In genomic region chr5:103691624-103692530, GRCm38 (mm10) we compare ENCODE assay signal across 8 mouse cellular contexts. TPM values are rescaled to one million over a fixed set of nuclear protein-coding genes. Genes with fewer than 3 reads are reported as not detected.
DNase-seq lines count a peak whose midpoint lies in the region; ATAC-seq and TF ChIP-seq lines count a peak whose summit lies in the region.

Gene Aff1, plus strand, starts transcription at chr5:103692374.

- peak within 1 kb of the TSS; percentile 99 for H3K4me2 ChIP-seq in hindbrain, postnatal 0 days (ENCODE audit: low read depth, low read length)

- peaks cover 4% of the 10 kb centered on the region; the same call in 1 of the 2 replicates for H3K27me3 ChIP-seq in hindbrain, postnatal 0 days (ENCODE audit: insufficient read depth, low read length)
- no peaks in the 10 kb centered on the region for H3K27me3 ChIP-seq in megakaryocyte, embryonic 14.5 days (replicated peaks)

- 0 out of 2 replicates have a peak, but pooled peaks have one; percentile 37 for TF ChIP-seq POLR2A in cortical plate, adult 2 months (IDR thresholded peaks at IDR 0.05; ENCODE audit: extremely low read depth, insufficient read depth, low read length)

- TF ChIP-seq CTCF in cortical plate, adult 2 months (IDR thresholded peaks at IDR 0.05; ENCODE audit: extremely low read depth, insufficient read depth, low read length): no peak
- no peak for TF ChIP-seq CTCF in hindbrain, postnatal 0 days (IDR thresholded peaks at IDR 0.05; ENCODE audit: low read depth)

- H3K4me1 ChIP-seq in cortical plate, adult 2 months (ENCODE audit: control insufficient read depth, insufficient read depth, low read length): no peaks in the 10 kb centered on the region
- H3K4me1 ChIP-seq in hindbrain, postnatal 0 days (ENCODE audit: insufficient read depth, low read length): no peaks in the 10 kb centered on the region; the same call in 1 of the 2 replicates
- peaks cover 25% of the 10 kb centered on the region for H3K4me1 ChIP-seq in megakaryocyte, embryonic 14.5 days

- H3K4me3 ChIP-seq in cortical plate, adult 2 months (ENCODE audit: insufficient read depth, low read length): peak within 1 kb of the TSS; percentile 49
- peak within 1 kb of the TSS; percentile 51 for H3K4me3 ChIP-seq in hindbrain, postnatal 0 days (ENCODE audit: low read length)
- H3K4me3 ChIP-seq in megakaryocyte, embryonic 14.5 days (replicated peaks): peak within 1 kb of the TSS; percentile 92

- H3K27ac ChIP-seq in cortical plate, adult 2 months (ENCODE audit: insufficient read depth, low read length): no peak within 1 kb of the TSS
- no peak within 1 kb of the TSS for H3K27ac ChIP-seq in hindbrain, postnatal 0 days

- peak; percentile 91 for ATAC-seq in hindbrain, postnatal 0 days

- H3K9me3 ChIP-seq in hindbrain, postnatal 0 days (ENCODE audit: low read length): no peaks in the 10 kb centered on the region
- no peaks in the 10 kb centered on the region for H3K9me3 ChIP-seq in megakaryocyte, embryonic 14.5 days

- peak within 1 kb of the TSS; percentile 37 for H3K9ac ChIP-seq in hindbrain, postnatal 0 days (replicated peaks; ENCODE audit: low read length)

- H3K36me3 ChIP-seq in hindbrain, postnatal 0 days (ENCODE audit: insufficient read depth, low read length): no peaks in the 10 kb centered on the region
- H3K36me3 ChIP-seq in megakaryocyte, embryonic 14.5 days (replicated peaks; ENCODE audit: low read length): no peaks in the 10 kb centered on the region

- 5% methylated on average over 45 of the region's 50 CpGs for WGBS in hindbrain, postnatal 0 days

- peak; percentile 97 for DNase-seq in adipocyte (ENCODE audit: low spot score)
- DNase-seq in gastrocnemius, adult 8-10 months (ENCODE audit: low spot score in 2 of 2): peak; percentile 88
- DNase-seq in hindbrain, postnatal 0 days (ENCODE audit: low spot score): peak; percentile 73
- DNase-seq in left cerebral cortex, adult 8-10 months (ENCODE audit: low spot score in 2 of 2): peak; percentile 28 to 51
- DNase-seq in right cerebral cortex, adult 2 months (ENCODE audit: low spot score in 2 of 2): peak; percentile 38 to 66
- peak; percentile 94 for DNase-seq in urinary bladder, postnatal 14 days (ENCODE audit: low spot score)

RNA-seq across cellular contexts. Expression of gene Aff1, which starts in this region (rescaled TPM):
- polyA plus RNA-seq in cortical plate, adult 2 months (2012; rRNA removed): 3.4 and 3.6 TPM in 2 replicates
- 10 to 100 TPM; 33.8 to 47.9 (median 40.8) TPM for total RNA-seq in gastrocnemius, adult 8-10 months (2022)
- 4.0 and 4.1 TPM in 2 replicates for total RNA-seq in hindbrain, postnatal 0 days (2014; rRNA removed)
- 1.3 and 2.6 TPM in 2 replicates for polyA plus RNA-seq in hindbrain, postnatal 0 days (2015; fragmentation: Nextera tagmentation; extraction: Ambion mirVana)
- total RNA-seq in left cerebral cortex, adult 8-10 months (2022): 10 to 100 TPM; 14.5 to 17.8 (median 15.7) TPM
- polyA plus RNA-seq in megakaryocyte, embryonic 14.5 days (2012; ENCODE audit: insufficient read depth, low replicate concordance): 12.0 and 13.6 TPM in 2 replicates

Comparison
In these comparisons a context has a peak if more than half of its experiments do, and no peak if none do; other contexts are left out.
1. DNase-seq: peak in every context shown above with its lines; median percentile 97 in adipocyte; 94 in urinary bladder, postnatal 14 days; 88 in gastrocnemius, adult 8-10 months; 73 in hindbrain, postnatal 0 days; 52 in right cerebral cortex, adult 2 months; 40 in left cerebral cortex, adult 8-10 months.